Mouse (Mus musculus) bone marrow macrophage, adult 2 months (primary cell): ENCODE data around the gene Trcg1.

ENCODE experiments used
- CTCF ChIP-seq: IDR thresholded peaks from 2 replicates; pipeline ENCODE4 v1.5.1; 2012; ENCODE audit warnings: low read depth, mild to moderate bottlenecking, low read length, moderate library complexity
- POLR2A ChIP-seq: IDR thresholded peaks from 2 replicates; pipeline ENCODE4 v1.6.1; 2012; ENCODE audit warnings: mild to moderate bottlenecking, low read depth, low read length, borderline replicate concordance

DNA sequence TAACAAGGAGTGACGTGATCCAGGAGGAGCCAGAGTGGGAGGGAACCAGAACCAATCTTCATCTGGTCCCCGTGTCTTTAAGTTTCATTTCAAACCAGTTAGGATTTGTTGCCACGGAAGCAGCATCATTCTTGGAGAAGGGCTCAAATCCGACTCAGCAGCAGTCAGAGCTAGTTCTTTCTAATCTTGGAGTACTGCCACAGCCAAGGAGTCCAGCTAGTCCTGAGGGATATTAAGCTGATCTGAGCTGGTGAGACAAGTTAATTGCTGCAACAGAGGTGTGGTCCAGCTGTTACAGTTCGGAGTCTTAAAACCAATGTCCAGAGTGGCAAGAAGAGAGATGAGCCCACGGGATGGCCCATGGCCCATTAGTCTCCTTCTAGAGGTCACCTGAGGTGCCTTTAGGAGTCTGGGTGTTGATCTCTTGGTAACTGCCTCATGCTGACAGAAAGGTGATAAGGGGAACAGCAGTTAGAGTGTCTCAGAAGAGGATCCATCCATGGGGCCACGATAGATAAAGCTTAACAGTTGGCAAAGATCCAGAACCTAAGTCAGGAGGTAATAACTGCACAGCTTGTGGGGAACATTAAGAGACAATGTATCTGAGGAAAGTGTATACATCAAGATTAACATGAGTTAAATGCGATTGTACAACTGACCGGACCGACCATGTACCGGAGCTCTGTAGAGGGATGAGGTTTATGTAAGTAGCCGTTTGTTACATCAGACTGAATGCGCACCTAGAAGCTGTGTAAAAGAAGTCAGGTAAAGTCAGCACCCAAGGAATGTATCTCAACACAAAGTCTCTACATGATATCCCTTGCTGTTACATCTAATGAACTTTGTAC lies 10.4 kb upstream of the Trcg1 start:
- no peak for TF ChIP-seq CTCF
- TF ChIP-seq POLR2A = no peak
